Mouse (Mus musculus): ENCODE data around the gene Gpr108.

The Gpr108 gene

GRCm38 (mm10) chr17:57207938-57208337 is 40.3 kb downstream of the Gpr108 start:
- ChIA-PET POLR2A (no interaction called here), CTCF (interaction anchor here in 2 of 4 experiments (0.6 to 1.0 kb wide), 2 partner anchors 126 to 127 kb away, joined by 3 read pairs; no protein-coding TSS in a partner anchor)

- ChIA-PET CTCF (interaction anchor here in 3 of 4 experiments (0.6 to 1.7 kb wide), 4 partner anchors 22 to 704 kb away, joined by 3 to 9 read pairs (median 4); no protein-coding TSS in a partner anchor), POLR2A (interaction anchor here in 2 of 4 experiments (0.6 to 0.9 kb wide), 3 partner anchors 27 to 171 kb away, joined by 3 to 5 read pairs (median 3); partner anchors contain the start of gene Khsrp (in 1 of the 2))
Observed at GRCm38 (mm10) chr17:57201841-57202724, 46.2 kb downstream of the Gpr108 start.

GRCm38 (mm10) chr17:57198252-57198651 is 50.0 kb downstream of the Gpr108 start:
- CTCF ChIA-PET = interaction anchor here in 1 of 4 experiments (0.7 kb wide), 1 partner anchor 17 kb away, joined by 3 read pairs; no protein-coding TSS in a partner anchor
- POLR2A ChIA-PET = interaction anchor here in 1 of 4 experiments (0.5 kb wide), 1 partner anchor 207 kb away, joined by 3 read pairs; no protein-coding TSS in a partner anchor

DNA sequence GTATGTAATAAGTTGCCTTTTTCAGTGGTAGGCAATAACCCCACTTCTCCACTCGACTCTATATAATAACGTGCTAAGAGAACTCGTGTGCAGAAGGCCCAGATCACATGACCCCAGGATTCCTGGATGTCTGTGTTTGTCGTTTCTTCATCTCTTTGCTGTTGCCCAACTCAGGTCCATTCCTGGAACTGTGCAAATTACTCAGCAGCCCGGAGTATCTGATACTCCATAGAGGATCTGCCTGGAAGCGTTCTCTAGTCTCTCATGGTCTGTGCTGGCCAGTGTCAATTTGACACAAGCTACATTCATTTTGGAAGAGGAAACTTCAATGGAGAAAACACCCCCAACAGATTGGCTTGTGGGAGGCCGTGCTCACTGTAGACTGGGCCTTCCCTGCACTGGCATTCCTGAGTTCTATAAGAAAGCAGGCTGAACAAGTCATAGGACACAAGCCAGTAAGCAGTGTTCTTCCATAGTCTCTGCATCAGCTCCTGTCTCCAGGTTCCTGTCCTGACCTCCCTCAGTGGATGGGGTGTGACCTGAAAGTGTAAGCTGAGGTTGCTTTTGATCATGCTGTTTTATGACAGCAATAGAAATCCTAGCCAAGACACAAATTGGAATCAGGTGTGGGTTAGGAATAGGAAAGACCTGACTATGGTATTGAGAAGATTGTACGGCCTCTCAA is 52.8 kb downstream of the Gpr108 start:
- POLR2A ChIA-PET = interaction anchor here in 1 of 4 experiments (1.6 kb wide), 1 partner anchor 184 kb away, joined by 4 read pairs; the partner anchor contains the start of genes Gm17949 and Gtf2f1
- CTCF ChIA-PET = interaction anchor here in 1 of 4 experiments (1.4 kb wide), 1 partner anchor 15 kb away, joined by 3 read pairs; no protein-coding TSS in a partner anchor

- ChIA-PET CTCF (interaction anchor here in 1 of 4 experiments (1.4 kb wide), 1 partner anchor 14 kb away, joined by 3 read pairs; no protein-coding TSS in a partner anchor), POLR2A (interaction anchor here in 1 of 4 experiments (1.6 kb wide), 1 partner anchor 183 kb away, joined by 4 read pairs; the partner anchor contains the start of genes Gm17949 and Gtf2f1)
Observed at GRCm38 (mm10) chr17:57194771-57195170, 53.5 kb downstream of the Gpr108 start.

DNA sequence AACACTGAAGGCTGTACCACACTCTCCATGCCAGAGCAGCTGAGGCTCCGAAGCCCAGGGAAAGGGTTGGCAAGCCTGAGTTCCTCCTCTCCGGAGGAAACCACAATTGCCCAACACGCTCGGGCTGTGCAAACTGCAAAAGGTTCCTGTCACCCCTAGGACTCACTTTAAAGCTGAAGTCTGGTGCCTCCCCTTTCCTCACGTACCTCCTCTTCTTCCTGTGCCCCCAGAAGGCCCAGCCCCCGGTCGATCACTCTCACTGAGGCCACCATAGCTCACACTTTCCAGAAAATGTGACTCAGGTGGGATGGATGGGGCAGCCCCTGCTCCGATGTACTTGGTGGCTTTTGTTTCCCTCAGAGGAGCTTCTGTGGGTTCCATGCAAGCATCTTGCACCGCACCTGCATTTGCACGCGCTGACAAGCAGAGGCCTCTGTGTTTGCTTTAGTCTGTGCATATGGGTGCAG is 54.2 kb downstream of the Gpr108 start, which contains the start of gene Tnfsf14:
Gene Tnfsf14 (minus strand): TSS at position 137 of the 467 bp plus-strand sequence.
- CTCF ChIA-PET = no interaction called here
- POLR2A ChIA-PET = no interaction called here

DNA sequence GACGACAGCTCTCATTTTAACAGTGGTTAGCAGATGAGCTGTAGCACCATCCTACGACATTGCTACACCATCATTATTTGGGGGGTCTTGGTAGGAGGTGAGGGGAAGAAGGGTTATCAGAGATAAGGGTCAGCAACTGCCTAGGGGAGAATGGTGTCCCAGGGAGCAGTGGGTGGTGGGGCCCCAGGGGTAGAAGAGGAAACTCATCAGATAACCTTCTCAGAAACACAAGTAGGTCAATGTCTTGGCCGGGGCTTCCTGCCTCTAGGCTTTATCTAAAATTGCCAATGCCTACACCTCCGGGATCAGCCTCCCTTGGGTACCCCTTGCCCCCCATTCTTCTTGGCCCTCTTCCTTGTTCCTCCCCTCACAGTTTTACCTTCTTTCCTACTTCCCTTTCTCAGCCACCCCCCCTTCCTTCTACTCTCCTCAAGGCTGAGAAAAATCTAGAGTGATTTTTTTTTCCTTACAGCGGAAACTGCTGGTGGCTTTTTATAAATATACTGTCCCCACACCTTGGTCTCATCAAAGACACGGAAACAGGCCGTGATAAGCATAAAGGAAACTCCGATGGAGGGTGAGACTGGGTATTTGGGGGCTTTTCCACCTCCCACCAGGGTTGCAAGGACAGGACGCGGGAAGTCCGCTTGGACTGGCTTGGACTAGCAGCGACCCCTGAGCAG is 59.6 kb downstream of the Gpr108 start:
- POLR2A ChIA-PET = no interaction called here
- CTCF ChIA-PET = interaction anchor here in 2 of 4 experiments (0.8 to 1.7 kb wide), 2 partner anchors 9 to 22 kb away, joined by 3 to 4 read pairs; no protein-coding TSS in a partner anchor

DNA sequence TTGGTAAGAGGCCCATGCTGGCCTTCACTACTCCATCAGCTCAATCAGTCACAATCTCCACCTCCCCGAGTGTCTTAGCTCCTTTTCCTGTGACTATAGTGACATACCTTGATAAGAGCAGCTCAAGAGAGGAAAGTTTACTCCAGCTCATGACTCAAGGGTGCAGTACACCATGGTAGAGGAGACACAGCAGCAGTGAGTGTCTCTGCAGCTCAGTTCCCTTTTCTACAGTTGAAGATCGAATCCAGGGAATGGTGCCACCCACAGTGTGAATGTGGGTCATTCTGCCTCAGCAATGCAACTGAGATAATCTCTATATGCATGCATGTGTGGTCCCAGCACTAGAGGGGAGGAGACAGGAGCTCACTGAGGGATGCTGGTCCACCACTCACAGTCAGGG is 62.6 kb downstream of the Gpr108 start:
- ChIA-PET POLR2A (interaction anchor here in 1 of 4 experiments (1.0 kb wide), 1 partner anchor 98 kb away, joined by 4 read pairs; the partner anchor contains the start of gene Tubb4a), CTCF (interaction anchor here in 2 of 4 experiments (0.6 to 0.7 kb wide), 4 partner anchors 13 to 362 kb away, joined by 4 to 6 read pairs (median 5); no protein-coding TSS in a partner anchor)
